Mouse (Mus musculus) ES-Bruce4 (cell line): ENCODE data around the gene Prr30. TPM values are rescaled to one million over a fixed set of nuclear protein-coding genes. Genes with fewer than 3 reads are reported as not detected.

ENCODE experiments used
- H3K27ac ChIP-seq: 2 replicates; pipeline ENCODE4 v1.5.1; 2012; ENCODE audit warnings: low read length, inconsistent platforms; ENCODE audit not compliant: insufficient read depth
- H3K27me3 ChIP-seq: 2 replicates; pipeline ENCODE4 v1.6.1; 2012; ENCODE audit warnings: mild to moderate bottlenecking, low read length, inconsistent platforms; ENCODE audit not compliant: control insufficient read depth, poor library complexity, insufficient read depth, severe bottlenecking
- H3K36me3 ChIP-seq: 2 replicates; pipeline ENCODE4 v1.6.1; 2012; ENCODE audit warnings: inconsistent platforms, mild to moderate bottlenecking, low read length, moderate library complexity; ENCODE audit not compliant: control insufficient read depth, poor library complexity, insufficient read depth, severe bottlenecking
- H3K4me1 ChIP-seq: one replicate; pipeline ENCODE4 v1.8.1; 2011; ENCODE audit warnings: low read length; ENCODE audit not compliant: control insufficient read depth, insufficient read depth
- H3K4me3 ChIP-seq: 2 replicates; pipeline ENCODE4 v1.5.1; 2011; ENCODE audit warnings: low read depth, mild to moderate bottlenecking, low read length
- H3K9ac ChIP-seq: 2 replicates; pipeline ENCODE4 v1.6.1; 2012; ENCODE audit warnings: low read depth, mild to moderate bottlenecking, inconsistent platforms; ENCODE audit not compliant: poor library complexity, severe bottlenecking
- H3K9me3 ChIP-seq: replicated peaks from 2 replicates; pipeline ENCODE4 v1.6.1; 2012; ENCODE audit warnings: mild to moderate bottlenecking, low read length, inconsistent platforms; ENCODE audit not compliant: control insufficient read depth, poor library complexity, insufficient read depth, severe bottlenecking
- CTCF ChIP-seq: IDR thresholded peaks from one replicate; pipeline ENCODE4 v1.8.1; 2011; ENCODE audit warnings: low read depth, low read length
- EP300 ChIP-seq: IDR thresholded peaks from 2 replicates; pipeline ENCODE4 v1.6.1; 2011; ENCODE audit warnings: low read depth, low read length; ENCODE audit not compliant: insufficient read depth
- POLR2A ChIP-seq: IDR thresholded peaks from one replicate; pipeline ENCODE4 v1.8.1; 2011; ENCODE audit warnings: low read length; ENCODE audit not compliant: insufficient read depth
- polyA plus RNA-seq: library from polyadenylated mRNA; stranded (reverse); fragments of >200 nt; gene quantifications from 2 replicates; pipeline ENCODE4 v1.2.4, GENCODE M21; 2011; ENCODE audit warnings: low read depth; ENCODE audit not compliant: missing spikeins, insufficient read depth, insufficient read length

Gene Prr30
- polyA plus RNA-seq, 1 experiment = not detected

- H3K27me3 ChIP-seq = no peaks in the 10 kb centered on the region
- H3K36me3 ChIP-seq = no peaks in the 10 kb centered on the region
- H3K27ac ChIP-seq = no peak overlapping the region
- no peak for TF ChIP-seq CTCF
- no peak for TF ChIP-seq EP300
- no peak for TF ChIP-seq POLR2A
- H3K4me1 ChIP-seq = no peaks in the 10 kb centered on the region
- H3K9ac ChIP-seq = no peak overlapping the region
- no peaks in the 10 kb centered on the region for H3K9me3 ChIP-seq
- H3K4me3 ChIP-seq = no peak overlapping the region
Measured at GRCm38 (mm10) chr14:101222319-101222718, 22.2 kb upstream of the Prr30 start.

- TF ChIP-seq POLR2A (no peak), CTCF (no peak), EP300 (no peak)
- Histone ChIP-seq H3K9ac (no peak overlapping the region), H3K27me3 (no peaks in the 10 kb centered on the region), H3K9me3 (no peaks in the 10 kb centered on the region), H3K4me3 (no peak overlapping the region), H3K36me3 (no peaks in the 10 kb centered on the region), H3K4me1 (no peaks in the 10 kb centered on the region), H3K27ac (no peak overlapping the region)
Measured at GRCm38 (mm10) chr14:101172258-101172657, 27.9 kb downstream of the Prr30 start.
